Mouse (Mus musculus) neural tube, embryonic 11.5 days (tissue): ENCODE measurements at regions not wholly inside any gene's neighbourhood (a gene's known extent, or its start where the extent isn't known, plus 50 kb on each side); places are given as distances from the start of the nearest gene placed in this dataset.

Source experiments
- ATAC-seq: fragments of 200-750 bp; cut with Nextera tagmentation; 2 replicates; pipeline ENCODE4 v1.8.0; 2017; ENCODE audit warnings: moderate number of reproducible peaks, mild to moderate bottlenecking, moderate TSS enrichment, moderate library complexity; ENCODE audit not compliant: insufficient read depth, low FRiP score, low TSS enrichment
- DNase-seq: peaks from one replicate; pipeline ENCODE4 v3.0.0-alpha.2; 2015; ENCODE audit warnings: low spot score
- H3K27ac ChIP-seq: fragments of 300-500 bp; sonication (generic); 2 replicates; pipeline ENCODE4 v1.5.1; 2014; ENCODE audit warnings: low read depth, mild to moderate bottlenecking, low read length
- H3K27me3 ChIP-seq: fragments of 300-500 bp; sonication (generic); 2 replicates; pipeline ENCODE4 v1.6.1; 2014; ENCODE audit warnings: mild to moderate bottlenecking, low read length, mixed read lengths; ENCODE audit not compliant: control insufficient read depth, insufficient read depth
- H3K36me3 ChIP-seq: fragments of 300-500 bp; sonication (generic); 2 replicates; pipeline ENCODE4 v1.6.1; 2014; ENCODE audit warnings: mild to moderate bottlenecking, low read length, moderate library complexity, mixed read lengths; ENCODE audit not compliant: control insufficient read depth, insufficient read depth
- H3K4me1 ChIP-seq: fragments of 300-500 bp; sonication (generic); 2 replicates; pipeline ENCODE4 v1.6.1; 2014; ENCODE audit warnings: low read length, mixed read lengths; ENCODE audit not compliant: control insufficient read depth, insufficient read depth
- H3K4me2 ChIP-seq: fragments of 300-500 bp; sonication (generic); 2 replicates; pipeline ENCODE4 v1.6.1; 2014; ENCODE audit warnings: low read depth, mild to moderate bottlenecking, moderate library complexity
- H3K4me3 ChIP-seq: fragments of 300-500 bp; sonication (generic); 2 replicates; pipeline ENCODE4 v1.5.1; 2014; ENCODE audit warnings: low read depth, low read length
- H3K9ac ChIP-seq: fragments of 300-500 bp; sonication (generic); 2 replicates; pipeline ENCODE4 v1.6.1; 2014; ENCODE audit warnings: mild to moderate bottlenecking, low read length
- H3K9me3 ChIP-seq: fragments of 300-500 bp; sonication (generic); 2 replicates; pipeline ENCODE4 v1.6.1; 2016; ENCODE audit warnings: low read length; ENCODE audit not compliant: control insufficient read depth
- WGBS: fragments of 180-500 bp; shearing (Covaris S2); extraction: QIAGEN DNeasy Blood & Tissue Kit; methylation state at CpG from one replicate; pipeline ENCODE4 v1.1.7; 2014; 5-methylcytosine and 5-hydroxymethylcytosine counted together

GRCm38 (mm10) chr19:37754024-37754423 lies 56.4 kb downstream of the Cyp26a1 start:
- H3K36me3 ChIP-seq, result no peaks in the 10 kb centered on the region

GRCm38 (mm10) chr19:37755372-37755771 lies 57.8 kb downstream of the Cyp26a1 start:
- WGBS, result 91% methylated on average over 3 of the region's 3 CpGs
- Histone ChIP-seq H3K4me1 (no peaks in the 10 kb centered on the region), H3K27me3 (no peaks in the 10 kb centered on the region), H3K4me2 (no peak overlapping the region), H3K27ac (no peak overlapping the region), H3K4me3 (no peak overlapping the region), H3K9ac (no peak overlapping the region), H3K36me3 (no peaks in the 10 kb centered on the region), H3K9me3 (no peaks in the 10 kb centered on the region)
- ATAC-seq (no peak), DNase-seq (no peak)

More at GRCm38 (mm10) chr19:37754024-37754423, 56.4 kb downstream of the Cyp26a1 start:
- Histone ChIP-seq H3K27me3 (no peaks in the 10 kb centered on the region), H3K4me3 (no peak overlapping the region), H3K4me1 (no peaks in the 10 kb centered on the region), H3K9me3 (no peaks in the 10 kb centered on the region), H3K27ac (no peak overlapping the region), H3K9ac (no peak overlapping the region), H3K4me2 (no peak overlapping the region)
- no peak for ATAC-seq
- WGBS, result 88% methylated on average over 9 of the region's 9 CpGs
- no peak for DNase-seq

GRCm38 (mm10) chr19:37769376-37769775 lies 71.8 kb downstream of the Cyp26a1 start:
- no peak overlapping the region for H3K27ac ChIP-seq
- H3K9ac ChIP-seq, result no peak overlapping the region
- 91% methylated on average over 4 of the region's 4 CpGs for WGBS
- DNase-seq, result no peak
- no peaks in the 10 kb centered on the region for H3K36me3 ChIP-seq
- H3K4me3 ChIP-seq, result no peak overlapping the region
- H3K9me3 ChIP-seq, result no peaks in the 10 kb centered on the region
- no peaks in the 10 kb centered on the region for H3K27me3 ChIP-seq
- no peak for ATAC-seq
- H3K4me2 ChIP-seq, result no peak overlapping the region
- H3K4me1 ChIP-seq, result no peaks in the 10 kb centered on the region

- Histone ChIP-seq H3K4me2 (no peak overlapping the region), H3K4me1 (no peaks in the 10 kb centered on the region), H3K27ac (no peak overlapping the region), H3K4me3 (no peak overlapping the region), H3K27me3 (no peaks in the 10 kb centered on the region), H3K36me3 (no peaks in the 10 kb centered on the region), H3K9ac (no peak overlapping the region), H3K9me3 (no peaks in the 10 kb centered on the region)
- DNase-seq (no peak), ATAC-seq (no peak)
- 87% methylated on average over 6 of the region's 6 CpGs for WGBS
Observed at GRCm38 (mm10) chr19:37771956-37772355, 74.4 kb downstream of the Cyp26a1 start.

GRCm38 (mm10) chr19:37774551-37774950 lies 77.0 kb downstream of the Cyp26a1 start:
- H3K27me3 ChIP-seq, result no peaks in the 10 kb centered on the region
- no peak for ATAC-seq
- 91% methylated on average over 4 of the region's 4 CpGs for WGBS
- H3K36me3 ChIP-seq, result no peaks in the 10 kb centered on the region
- no peak overlapping the region for H3K4me2 ChIP-seq
- no peaks in the 10 kb centered on the region for H3K4me1 ChIP-seq
- no peak for DNase-seq
- H3K27ac ChIP-seq, result no peak overlapping the region
- no peaks in the 10 kb centered on the region for H3K9me3 ChIP-seq
- H3K4me3 ChIP-seq, result no peak overlapping the region
- H3K9ac ChIP-seq, result no peak overlapping the region

- H3K9me3 ChIP-seq, result no peaks in the 10 kb centered on the region
- H3K4me3 ChIP-seq, result no peak overlapping the region
- H3K36me3 ChIP-seq, result no peaks in the 10 kb centered on the region
- no peak overlapping the region for H3K9ac ChIP-seq
- ATAC-seq (no peak), DNase-seq (no peak)
- no peak overlapping the region for H3K4me2 ChIP-seq
- no peak overlapping the region for H3K27ac ChIP-seq
- H3K4me1 ChIP-seq, result no peaks in the 10 kb centered on the region
- H3K27me3 ChIP-seq, result no peaks in the 10 kb centered on the region
- 94% methylated on average over 1 of the region's 1 CpGs for WGBS
Observed at GRCm38 (mm10) chr19:37774966-37775365, 77.4 kb downstream of the Cyp26a1 start.

- DNase-seq, result no peak
- Histone ChIP-seq H3K9ac (no peak overlapping the region), H3K4me2 (no peak overlapping the region), H3K9me3 (no peaks in the 10 kb centered on the region), H3K27ac (no peak overlapping the region), H3K27me3 (no peaks in the 10 kb centered on the region), H3K4me3 (no peak overlapping the region), H3K36me3 (no peaks in the 10 kb centered on the region), H3K4me1 (no peaks in the 10 kb centered on the region)
- WGBS, result 72% methylated on average over 6 of the region's 6 CpGs
- no peak for ATAC-seq
Observed at GRCm38 (mm10) chr19:37777961-37778360, 80.4 kb downstream of the Cyp26a1 start.

GRCm38 (mm10) chr19:37778568-37778967 lies 81.0 kb downstream of the Cyp26a1 start:
- Histone ChIP-seq H3K27me3 (no peaks in the 10 kb centered on the region), H3K4me1 (no peaks in the 10 kb centered on the region), H3K36me3 (no peaks in the 10 kb centered on the region), H3K4me2 (no peak overlapping the region), H3K4me3 (no peak overlapping the region), H3K9ac (no peak overlapping the region), H3K27ac (no peak overlapping the region), H3K9me3 (no peaks in the 10 kb centered on the region)
- WGBS, result 95% methylated on average over 4 of the region's 4 CpGs
- ATAC-seq (no peak), DNase-seq (no peak)

- DNase-seq, result no peak
- peaks cover 22% of the 10 kb centered on the region for H3K4me1 ChIP-seq
- no peaks in the 10 kb centered on the region for H3K36me3 ChIP-seq
- ATAC-seq, result no peak
- no peaks in the 10 kb centered on the region for H3K9me3 ChIP-seq
- H3K4me2 ChIP-seq, result no peak overlapping the region
- H3K9ac ChIP-seq, result no peak overlapping the region
- H3K4me3 ChIP-seq, result no peak overlapping the region
- no peak overlapping the region for H3K27ac ChIP-seq
- no peaks in the 10 kb centered on the region for H3K27me3 ChIP-seq
- WGBS, result 91% methylated on average over 3 of the region's 3 CpGs
Observed at GRCm38 (mm10) chr19:37788540-37788939, 90.9 kb downstream of the Cyp26a1 start.
